Mouse (Mus musculus): Measurements from ENCODE around the gene B430306N03Rik.
"Not testable (repeated sequence)": the region's sequence is repeated elsewhere in the genome, so short reads cannot be mapped to it uniquely, and the experiment has no call there.

The B430306N03Rik gene

GRCm38 (mm10) chr17:48301792-48302191 is 14.1 kb upstream of the B430306N03Rik start:
- no peak for ATAC-seq (ENCODE audit: insufficient number of reproducible peaks, low FRiP score, low TSS enrichment)

GRCm38 (mm10) chr17:48312124-48312523 is 3.8 kb upstream of the B430306N03Rik start:
- ATAC-seq (ENCODE audit: insufficient number of reproducible peaks, low FRiP score, low TSS enrichment) = no peak

GRCm38 (mm10) chr17:48318686-48319085 is 2.7 kb downstream of the B430306N03Rik start:
- ATAC-seq (ENCODE audit: insufficient number of reproducible peaks, low FRiP score, low TSS enrichment) = no peak

GRCm38 (mm10) chr17:48321279-48321678 is 5.3 kb downstream of the B430306N03Rik start:
- ATAC-seq (ENCODE audit: insufficient number of reproducible peaks, low FRiP score, low TSS enrichment) = no peak

- ATAC-seq (ENCODE audit: insufficient number of reproducible peaks, low FRiP score, low TSS enrichment) = no peak
Observed at GRCm38 (mm10) chr17:48323236-48323635, 7.3 kb downstream of the B430306N03Rik start.

GRCm38 (mm10) chr17:48324258-48324657 is 8.3 kb downstream of the B430306N03Rik start:
- ATAC-seq (ENCODE audit: insufficient number of reproducible peaks, low FRiP score, low TSS enrichment) = no peak

GRCm38 (mm10) chr17:48325093-48325492 is 9.2 kb downstream of the B430306N03Rik start:
- ATAC-seq (ENCODE audit: insufficient number of reproducible peaks, low FRiP score, low TSS enrichment) = no peak

- no peak for ATAC-seq (ENCODE audit: insufficient number of reproducible peaks, low FRiP score, low TSS enrichment)
Observed at GRCm38 (mm10) chr17:48325638-48326037, 9.7 kb downstream of the B430306N03Rik start.

- ATAC-seq (ENCODE audit: insufficient number of reproducible peaks, low FRiP score, low TSS enrichment) = no peak
Observed at GRCm38 (mm10) chr17:48326656-48327055, 10.7 kb downstream of the B430306N03Rik start.

- ATAC-seq (ENCODE audit: insufficient number of reproducible peaks, low FRiP score, low TSS enrichment) = no peak
Observed at GRCm38 (mm10) chr17:48332524-48332923, 16.6 kb downstream of the B430306N03Rik start.

- no peak for ATAC-seq (ENCODE audit: insufficient number of reproducible peaks, low FRiP score, low TSS enrichment)
Observed at GRCm38 (mm10) chr17:48334186-48334585, 18.2 kb downstream of the B430306N03Rik start.

GRCm38 (mm10) chr17:48336857-48337256 is 20.9 kb downstream of the B430306N03Rik start:
- ATAC-seq (ENCODE audit: insufficient number of reproducible peaks, low FRiP score, low TSS enrichment) = no peak

- ATAC-seq (ENCODE audit: insufficient number of reproducible peaks, low FRiP score, low TSS enrichment) = no peak
Observed at GRCm38 (mm10) chr17:48340267-48340666, 24.3 kb downstream of the B430306N03Rik start.

GRCm38 (mm10) chr17:48341947-48342346 is 26.0 kb downstream of the B430306N03Rik start:
- ATAC-seq (ENCODE audit: insufficient number of reproducible peaks, low FRiP score, low TSS enrichment) = no peak

GRCm38 (mm10) chr17:48343065-48343464 is 27.1 kb downstream of the B430306N03Rik start:
- no peak for ATAC-seq (ENCODE audit: insufficient number of reproducible peaks, low FRiP score, low TSS enrichment)

- no peak for ATAC-seq (ENCODE audit: insufficient number of reproducible peaks, low FRiP score, low TSS enrichment)
Observed at GRCm38 (mm10) chr17:48345824-48346223, 29.9 kb downstream of the B430306N03Rik start.

GRCm38 (mm10) chr17:48346231-48346630 is 30.3 kb downstream of the B430306N03Rik start, which contains the start of gene Trem2:
Gene Trem2 (plus strand): TSS chr17:48346401.
- no peak for ATAC-seq (ENCODE audit: insufficient number of reproducible peaks, low FRiP score, low TSS enrichment)

- ATAC-seq (ENCODE audit: insufficient number of reproducible peaks, low FRiP score, low TSS enrichment) = no peak
Observed at GRCm38 (mm10) chr17:48346834-48347233, 30.9 kb downstream of the B430306N03Rik start.

- no peak for ATAC-seq (ENCODE audit: insufficient number of reproducible peaks, low FRiP score, low TSS enrichment)
Observed at GRCm38 (mm10) chr17:48347287-48347686, 31.3 kb downstream of the B430306N03Rik start.

GRCm38 (mm10) chr17:48350681-48351193 is 34.8 kb downstream of the B430306N03Rik start:
- ATAC-seq (ENCODE audit: insufficient number of reproducible peaks, low FRiP score, low TSS enrichment) = no peak

- ATAC-seq (ENCODE audit: insufficient number of reproducible peaks, low FRiP score, low TSS enrichment) = not testable (repeated sequence)
Observed at GRCm38 (mm10) chr17:48352976-48353375, 37.0 kb downstream of the B430306N03Rik start.

- ATAC-seq (ENCODE audit: insufficient number of reproducible peaks, low FRiP score, low TSS enrichment) = no peak
Observed at GRCm38 (mm10) chr17:48355822-48356221, 39.9 kb downstream of the B430306N03Rik start.

GRCm38 (mm10) chr17:48357892-48358291 is 42.0 kb downstream of the B430306N03Rik start:
- no peak for ATAC-seq (ENCODE audit: insufficient number of reproducible peaks, low FRiP score, low TSS enrichment)

All from cerebellum, adult (tissue).